30 mouse cellular contexts compared by ENCODE assay signal in genomic region chr1:42906696-42907095, GRCm38 (mm10). TPM values are rescaled to one million over a fixed set of nuclear protein-coding genes. Genes with fewer than 3 reads are reported as not detected.
DNase-seq lines count a peak whose midpoint lies in the region; ATAC-seq and TF ChIP-seq lines count a peak whose summit lies in the region.
"Had no signal": no experiment of that assay in that cellular context is flagged by ENCODE, and none has a peak within 500 bp of the region (broad histone marks: within the 10 kb centered on the region; RNA-seq: fewer than 3 reads in every experiment).

No protein-coding gene starts in this region.

- 72% methylated on average over 7 of the region's 7 CpGs for WGBS in midbrain, postnatal 0 days
- WGBS in kidney, adult 2 months, result 93% methylated on average over 7 of the region's 7 CpGs

- no peak for ATAC-seq in midbrain, postnatal 0 days (ENCODE audit: low FRiP score)
- ATAC-seq: activated CD4-positive, CD25-positive, alpha-beta regulatory T cell, adult 4 months; forebrain, embryonic 13.5 days; intestine, postnatal 0 days had no signal

- no peak overlapping the region for H3K9ac ChIP-seq in midbrain, postnatal 0 days (replicated peaks; ENCODE audit: low read length, poor library complexity, severe bottlenecking)
- H3K9ac ChIP-seq: embryonic facial prominence, embryonic 13.5 days; forebrain, embryonic 13.5 days; heart, embryonic 13.5 days; hindbrain, embryonic 12.5 days; liver, embryonic 13.5 days had no signal

- no peak for TF ChIP-seq CTCF in layer of hippocampus, adult 2 months (conservative IDR thresholded peaks at IDR 0.05)
- no peak for TF ChIP-seq CTCF in midbrain, postnatal 0 days (IDR thresholded peaks at IDR 0.05)
- no peak for TF ChIP-seq CTCF in kidney, adult 2 months (conservative IDR thresholded peaks at IDR 0.05; ENCODE audit: insufficient read depth, insufficient read length, low read depth, low read length)

- H3K27me3 ChIP-seq in midbrain, postnatal 0 days (ENCODE audit: insufficient read depth, low read length), result no peaks in the 10 kb centered on the region
- H3K27me3 ChIP-seq in kidney, adult 2 months (replicated peaks; ENCODE audit: control insufficient read depth, insufficient read depth, low read length), result no peaks in the 10 kb centered on the region
- H3K27me3 ChIP-seq: embryonic facial prominence, embryonic 13.5 days; forebrain, embryonic 13.5 days; heart, embryonic 13.5 days; hindbrain, embryonic 12.5 days; liver, embryonic 13.5 days had no signal

- H3K4me3 ChIP-seq in layer of hippocampus, adult 2 months, result no peak overlapping the region
- H3K4me3 ChIP-seq in midbrain, postnatal 0 days (ENCODE audit: low read depth, low read length), result no peak overlapping the region
- no peak overlapping the region for H3K4me3 ChIP-seq in kidney, adult 2 months (ENCODE audit: insufficient read depth, low read depth, low read length)
- H3K4me3 ChIP-seq: embryonic facial prominence, embryonic 13.5 days; erythroblast, embryonic 14.5 days; forebrain, embryonic 13.5 days; heart, embryonic 13.5 days; hindbrain, embryonic 12.5 days; liver, embryonic 13.5 days had no signal

- H3K27ac ChIP-seq in layer of hippocampus, adult 2 months, result no peak overlapping the region; the same call in 1 of the 2 replicates
- no peak overlapping the region for H3K27ac ChIP-seq in midbrain, postnatal 0 days (ENCODE audit: low read depth, low read length)
- H3K27ac ChIP-seq in kidney, adult 2 months (ENCODE audit: insufficient read depth, low read depth, low read length), result no peak overlapping the region
- H3K27ac ChIP-seq: embryonic facial prominence, embryonic 13.5 days; forebrain, embryonic 13.5 days; heart, embryonic 13.5 days; hindbrain, embryonic 12.5 days; liver, embryonic 13.5 days had no signal

- H3K4me2 ChIP-seq in midbrain, postnatal 0 days (ENCODE audit: low read depth, low read length, poor library complexity, severe bottlenecking), result no peak overlapping the region
- H3K4me2 ChIP-seq: embryonic facial prominence, embryonic 13.5 days; forebrain, embryonic 13.5 days; heart, embryonic 13.5 days; hindbrain, embryonic 12.5 days; liver, embryonic 13.5 days; midbrain, embryonic 11.5 days had no signal

- no peak for TF ChIP-seq POLR2A in kidney, adult 2 months (IDR thresholded peaks at IDR 0.05; ENCODE audit: low read depth, low read length)

- no peaks in the 10 kb centered on the region for H3K9me3 ChIP-seq in midbrain, postnatal 0 days (ENCODE audit: low read length)
- H3K9me3 ChIP-seq: embryonic facial prominence, embryonic 13.5 days; forebrain, embryonic 13.5 days; heart, embryonic 13.5 days; hindbrain, embryonic 12.5 days; liver, embryonic 13.5 days had no signal

- no peaks in the 10 kb centered on the region for H3K4me1 ChIP-seq in midbrain, postnatal 0 days (ENCODE audit: insufficient read depth, low read length)
- no peaks in the 10 kb centered on the region for H3K4me1 ChIP-seq in kidney, adult 2 months (ENCODE audit: control insufficient read depth, insufficient read depth, low read length)
- H3K4me1 ChIP-seq: liver, embryonic 13.5 days had no signal

- 0 out of 2 replicates have a peak, but pooled peaks cover 7% of the 10 kb centered on the region for H3K36me3 ChIP-seq in midbrain, postnatal 0 days (ENCODE audit: insufficient read depth, low read length)
- no peaks in the 10 kb centered on the region for H3K36me3 ChIP-seq in kidney, adult 2 months (ENCODE audit: control insufficient read depth, insufficient read depth, low read length)

- DNase-seq in layer of hippocampus, adult 2 months (ENCODE audit: low spot score in 2 of 2), result peak; percentile 24 to 66
- no peak for DNase-seq in layer of hippocampus, postnatal 25 days (ENCODE audit: extremely low spot score in 1 of 2, low spot score in 1 of 2)
- peak; percentile 31 for DNase-seq in NIH3T3 (ENCODE audit: low read depth)
- DNase-seq in brain, adult 2 months (ENCODE audit: low read depth, low spot score), result peak; percentile 80
- peak; percentile 18 to 32 for DNase-seq in right cerebral cortex, postnatal 36 days (ENCODE audit: low spot score in 2 of 2)
- no peak for DNase-seq in midbrain, postnatal 0 days (ENCODE audit: low spot score)
- no peak for DNase-seq in kidney, adult 2 months
- DNase-seq: adrenal gland, adult 8-10 months; cerebellum, adult 8-10 months; cerebellum, postnatal 36 days; embryo, embryonic 11 days; gastrocnemius, postnatal 25 days; heart, adult 18-20 months; heart, postnatal 14 days; kidney, postnatal 4 days; liver, embryonic 13.5 days; lung, adult 2 months; lung, postnatal 14 days; thymus, postnatal 14 days had no signal

RNA-seq across cellular contexts. Expression of gene Gpr45, which starts 46.0 kb away (rescaled TPM):
- total RNA-seq in layer of hippocampus, adult 2 months (2021), result 10 to 100 TPM; 26.2 to 27.4 TPM
- total RNA-seq in layer of hippocampus, postnatal 25 days (2021), result 10 to 100 TPM; 24.8 to 25.8 TPM
- 18.5 and 20.4 TPM in 2 replicates for total RNA-seq in midbrain, postnatal 0 days (2014; rRNA removed)
- polyA plus RNA-seq in midbrain, postnatal 0 days (2015; fragmentation: Nextera tagmentation; extraction: Ambion mirVana), result 10.0 and 11.1 TPM in 2 replicates
- 0.33 TPM in 2 replicates for polyA plus RNA-seq in kidney, adult 2 months (2012; rRNA removed)
- total RNA-seq: gastrocnemius, postnatal 25 days; heart, adult 18-20 months; MEL; monocyte, adult 5-6 weeks had no signal
- polyA plus RNA-seq: C2C12; erythroblast, embryonic 14.5 days had no signal

RNA-seq across cellular contexts. Expression of gene Mrps9, which starts 55.7 kb away (rescaled TPM):
- total RNA-seq in layer of hippocampus, adult 2 months (2021), result 10 to 100 TPM; 46.5 to 51.4 TPM
- 10 to 100 TPM; 43.9 to 47.6 TPM for total RNA-seq in layer of hippocampus, postnatal 25 days (2021)
- 32.2 and 43.2 TPM in 2 replicates for total RNA-seq in midbrain, postnatal 0 days (2014; rRNA removed)
- polyA plus RNA-seq in midbrain, postnatal 0 days (2015; fragmentation: Nextera tagmentation; extraction: Ambion mirVana), result 33.2 and 35.8 TPM in 2 replicates
- 32.4 and 40.2 TPM in 2 replicates for polyA plus RNA-seq in kidney, adult 2 months (2012; rRNA removed)

Comparison
In these comparisons a context has a peak if more than half of its experiments do, and no peak if none do; other contexts are left out.
1. DNase-seq: peak in layer of hippocampus, adult 2 months (2 of 2), NIH3T3 (single experiment), brain, adult 2 months (single experiment) and right cerebral cortex, postnatal 36 days (2 of 2); none in layer of hippocampus, postnatal 25 days (0 of 2), midbrain, postnatal 0 days (single experiment) and kidney, adult 2 months (single experiment).